Mouse (Mus musculus) intestine, postnatal 0 days (tissue): ENCODE measurements around the gene Pgap2. TPM values are rescaled to one million over a fixed set of nuclear protein-coding genes. Genes with fewer than 3 reads are reported as not detected.

Experiments
- ATAC-seq: fragments of 200-750 bp; cut with Nextera tagmentation; 2 replicates; pipeline ENCODE4 v1.8.0; 2017; ENCODE audit warnings: mild to moderate bottlenecking, moderate TSS enrichment, moderate library complexity
- H3K27ac ChIP-seq: fragments of 300-500 bp; sonication (generic); 2 replicates; pipeline ENCODE4 v1.5.1; 2014; ENCODE audit warnings: mild to moderate bottlenecking, low read depth, low read length, moderate library complexity
- H3K27me3 ChIP-seq: fragments of 300-500 bp; sonication (generic); replicated peaks from 2 replicates; pipeline ENCODE4 v1.6.1; 2014; ENCODE audit warnings: low read length, mixed read lengths; ENCODE audit not compliant: control insufficient read depth, insufficient read depth
- H3K36me3 ChIP-seq: fragments of 300-500 bp; sonication (generic); 2 replicates; pipeline ENCODE4 v1.6.1; 2014; ENCODE audit warnings: mild to moderate bottlenecking, moderate library complexity; ENCODE audit not compliant: control insufficient read depth, insufficient read depth
- H3K4me1 ChIP-seq: fragments of 300-500 bp; sonication (generic); replicated peaks from 2 replicates; pipeline ENCODE4 v1.6.1; 2014; ENCODE audit warnings: antibody characterized with exemption, low read length, mixed read lengths; ENCODE audit not compliant: control insufficient read depth, insufficient read depth
- H3K4me2 ChIP-seq: fragments of 300-500 bp; sonication (generic); replicated peaks from 2 replicates; pipeline ENCODE4 v1.6.1; 2014; ENCODE audit warnings: low read depth, mild to moderate bottlenecking, moderate library complexity
- H3K4me3 ChIP-seq: fragments of 300-500 bp; sonication (generic); 2 replicates; pipeline ENCODE4 v1.5.1; 2014; ENCODE audit warnings: low read depth, low read length
- H3K9ac ChIP-seq: fragments of 300-500 bp; sonication (generic); 2 replicates; pipeline ENCODE4 v1.6.1; 2014; ENCODE audit warnings: mild to moderate bottlenecking, low read depth, low read length
- H3K9me3 ChIP-seq: fragments of 300-500 bp; sonication (generic); 2 replicates; pipeline ENCODE4 v1.6.1; 2016; ENCODE audit warnings: mixed run types; ENCODE audit not compliant: control insufficient read depth
- CTCF ChIP-seq: sonication (generic); IDR thresholded peaks from 2 replicates; pipeline ENCODE4 v1.5.1; 2016; ENCODE audit warnings: low read depth, mild to moderate bottlenecking, control low read depth, antibody characterized with exemption, moderate library complexity
- WGBS: fragments of 180-500 bp; shearing (Covaris S2); extraction: QIAGEN DNeasy Blood & Tissue Kit; methylation state at CpG from one replicate; pipeline ENCODE4 v1.1.7; 2014; 5-methylcytosine and 5-hydroxymethylcytosine counted together
- polyA plus RNA-seq: library from polyadenylated mRNA; unstranded; fragments of >200 nt; fragmentation: Nextera tagmentation; extraction: Ambion mirVana; gene quantifications from 2 replicates; pipeline ENCODE4 v1.2.1, GENCODE M21; 2015

Gene Pgap2
- polyA plus RNA-seq: 34.9 and 35.0 TPM in 2 replicates

- Histone ChIP-seq H3K9me3 (no peaks in the 10 kb centered on the region), H3K27me3 (no peaks in the 10 kb centered on the region)
- WGBS: under 1% methylated on average over 84 of the region's 87 CpGs
These were observed at the start of gene Pgap2, which contains the start of gene Nup98 for GRCm38 (mm10) chr7:102209756-102210721. TSS of gene Pgap2 (plus strand) at chr7:102210208. TSS of gene Nup98 (minus strand) at chr7:102210176.

GRCm38 (mm10) chr7:102170300-102170699 lies 39.7 kb upstream of the Pgap2 start:
- ATAC-seq: no peak
- H3K4me1 ChIP-seq: no peaks in the 10 kb centered on the region
- peak; percentile 62 for TF ChIP-seq CTCF
- no peak overlapping the region for H3K9ac ChIP-seq
- H3K27me3 ChIP-seq: no peaks in the 10 kb centered on the region
- H3K4me2 ChIP-seq: no peak overlapping the region
- peaks cover 28% of the 10 kb centered on the region for H3K36me3 ChIP-seq
- no peak overlapping the region for H3K4me3 ChIP-seq
- H3K9me3 ChIP-seq: no peaks in the 10 kb centered on the region
- H3K27ac ChIP-seq: no peak overlapping the region

More at GRCm38 (mm10) chr7:102209756-102210721, at the start of gene Pgap2, which contains the start of gene Nup98:
- Histone ChIP-seq H3K4me3 (peak within 1 kb of the TSS; percentile 61), H3K4me1 (no peaks in the 10 kb centered on the region; the same call in 1 of the 2 replicates), H3K27ac (peak within 1 kb of the TSS; percentile 93), H3K9ac (peak within 1 kb of the TSS; percentile 64), H3K4me2 (peak within 1 kb of the TSS; percentile 76), H3K36me3 (no peaks in the 10 kb centered on the region)
- TF ChIP-seq CTCF: peak; percentile 48
- ATAC-seq: peak; percentile 99

GRCm38 (mm10) chr7:102183849-102184248 lies 26.2 kb upstream of the Pgap2 start:
- Histone ChIP-seq H3K9me3 (no peaks in the 10 kb centered on the region), H3K36me3 (peaks cover 54% of the 10 kb centered on the region), H3K4me3 (no peak overlapping the region), H3K4me2 (no peak overlapping the region), H3K9ac (no peak overlapping the region), H3K4me1 (no peaks in the 10 kb centered on the region), H3K27me3 (no peaks in the 10 kb centered on the region), H3K27ac (no peak overlapping the region)
- peak; percentile 66 for ATAC-seq
- WGBS: 39% methylated on average over 3 of the region's 3 CpGs
- TF ChIP-seq CTCF: no peak

GRCm38 (mm10) chr7:102192356-102192755 lies 17.7 kb upstream of the Pgap2 start:
- 88% methylated on average over 1 of the region's 1 CpGs for WGBS
- H3K9ac ChIP-seq: no peak overlapping the region

DNA sequence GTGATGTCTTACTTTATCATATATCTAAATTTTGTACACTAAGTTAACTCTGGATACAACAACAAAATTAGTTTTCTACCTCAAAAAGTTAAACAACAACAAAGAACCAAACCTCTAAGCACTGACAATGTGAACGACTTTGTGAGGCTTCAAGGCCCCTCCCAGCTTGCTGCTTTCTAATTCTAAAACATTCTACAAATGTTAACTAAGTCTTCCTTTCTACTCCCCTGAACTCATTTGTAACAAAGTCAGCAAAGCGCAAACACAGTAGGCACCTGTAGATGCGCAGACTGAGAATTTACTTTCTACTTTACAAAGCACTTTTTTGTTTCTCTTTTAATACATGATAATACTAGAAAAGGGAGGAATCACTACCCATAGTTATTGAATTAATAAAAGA lies 9.4 kb upstream of the Pgap2 start:
- Histone ChIP-seq H3K9me3 (no peaks in the 10 kb centered on the region), H3K27me3 (no peaks in the 10 kb centered on the region), H3K4me2 (no peak overlapping the region), H3K4me3 (no peak overlapping the region), H3K9ac (no peak overlapping the region), H3K36me3 (no peaks in the 10 kb centered on the region), H3K4me1 (no peaks in the 10 kb centered on the region), H3K27ac (no peak overlapping the region)
- no peak for ATAC-seq
- WGBS: 76% methylated on average over 3 of the region's 3 CpGs
- TF ChIP-seq CTCF: no peak

More at GRCm38 (mm10) chr7:102192356-102192755, 17.7 kb upstream of the Pgap2 start:
- H3K4me2 ChIP-seq: no peak overlapping the region
- no peaks in the 10 kb centered on the region for H3K9me3 ChIP-seq
- TF ChIP-seq CTCF: peak; percentile 51
- peaks cover 52% of the 10 kb centered on the region for H3K36me3 ChIP-seq
- no peaks in the 10 kb centered on the region for H3K4me1 ChIP-seq
- no peaks in the 10 kb centered on the region for H3K27me3 ChIP-seq
- H3K4me3 ChIP-seq: no peak overlapping the region
- ATAC-seq: no peak
- H3K27ac ChIP-seq: no peak overlapping the region

DNA sequence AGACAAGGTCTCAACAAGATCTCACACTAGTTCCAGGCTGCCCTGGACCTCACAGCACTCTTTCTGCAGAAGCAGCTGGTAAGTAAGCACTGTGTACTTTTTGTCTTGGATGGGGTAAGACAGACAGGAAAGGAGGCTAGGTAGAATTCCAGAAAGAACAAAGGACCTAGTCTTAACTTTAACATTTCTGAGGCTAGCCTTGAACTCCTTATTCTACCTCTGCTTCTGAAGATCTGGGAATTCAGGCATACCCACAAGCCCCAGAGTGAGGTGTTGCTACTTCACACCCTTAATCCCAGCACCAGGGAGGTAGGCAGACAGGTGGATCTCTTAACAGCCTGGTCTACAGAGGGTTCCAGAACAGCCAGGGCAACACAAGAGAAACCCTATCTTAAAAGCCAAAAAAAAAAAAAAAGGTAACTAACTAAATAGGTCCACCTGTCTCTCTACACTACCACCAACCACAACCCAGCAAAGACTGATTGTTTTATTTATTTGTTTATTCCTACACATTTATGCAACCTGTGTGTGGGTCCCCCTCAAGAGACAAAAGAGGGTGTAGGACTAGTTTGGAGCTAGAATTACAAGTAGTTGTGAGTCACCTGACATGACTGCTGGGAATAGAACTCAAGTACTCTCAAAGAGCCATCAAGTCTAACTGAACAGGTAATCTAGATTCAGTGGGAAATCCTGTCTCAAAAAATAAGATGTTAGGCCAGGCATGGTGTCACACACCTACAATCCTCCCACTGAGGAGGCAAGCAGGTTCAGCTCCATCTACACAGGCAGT lies 8.8 kb upstream of the Pgap2 start:
- no peak for ATAC-seq
- no peak overlapping the region for H3K9ac ChIP-seq
- no peak for TF ChIP-seq CTCF

More for the DNA sequence above, 8.8 kb upstream of the Pgap2 start:
- H3K4me2 ChIP-seq: no peak overlapping the region
- no peak overlapping the region for H3K27ac ChIP-seq
- H3K27me3 ChIP-seq: no peaks in the 10 kb centered on the region
- no peaks in the 10 kb centered on the region for H3K36me3 ChIP-seq
- no peak overlapping the region for H3K4me3 ChIP-seq
- no peaks in the 10 kb centered on the region for H3K9me3 ChIP-seq
- H3K4me1 ChIP-seq: no peaks in the 10 kb centered on the region; the same call in 1 of the 2 replicates
